Mouse (Mus musculus): ENCODE measurements around the gene Gm49394. TPM values are rescaled to one million over a fixed set of nuclear protein-coding genes. Genes with fewer than 3 reads are reported as not detected.

Gm49394 gene
- not detected in 2 replicates for polyA plus RNA-seq (2015; fragmentation: Nextera tagmentation; extraction: Ambion mirVana)

DNA sequence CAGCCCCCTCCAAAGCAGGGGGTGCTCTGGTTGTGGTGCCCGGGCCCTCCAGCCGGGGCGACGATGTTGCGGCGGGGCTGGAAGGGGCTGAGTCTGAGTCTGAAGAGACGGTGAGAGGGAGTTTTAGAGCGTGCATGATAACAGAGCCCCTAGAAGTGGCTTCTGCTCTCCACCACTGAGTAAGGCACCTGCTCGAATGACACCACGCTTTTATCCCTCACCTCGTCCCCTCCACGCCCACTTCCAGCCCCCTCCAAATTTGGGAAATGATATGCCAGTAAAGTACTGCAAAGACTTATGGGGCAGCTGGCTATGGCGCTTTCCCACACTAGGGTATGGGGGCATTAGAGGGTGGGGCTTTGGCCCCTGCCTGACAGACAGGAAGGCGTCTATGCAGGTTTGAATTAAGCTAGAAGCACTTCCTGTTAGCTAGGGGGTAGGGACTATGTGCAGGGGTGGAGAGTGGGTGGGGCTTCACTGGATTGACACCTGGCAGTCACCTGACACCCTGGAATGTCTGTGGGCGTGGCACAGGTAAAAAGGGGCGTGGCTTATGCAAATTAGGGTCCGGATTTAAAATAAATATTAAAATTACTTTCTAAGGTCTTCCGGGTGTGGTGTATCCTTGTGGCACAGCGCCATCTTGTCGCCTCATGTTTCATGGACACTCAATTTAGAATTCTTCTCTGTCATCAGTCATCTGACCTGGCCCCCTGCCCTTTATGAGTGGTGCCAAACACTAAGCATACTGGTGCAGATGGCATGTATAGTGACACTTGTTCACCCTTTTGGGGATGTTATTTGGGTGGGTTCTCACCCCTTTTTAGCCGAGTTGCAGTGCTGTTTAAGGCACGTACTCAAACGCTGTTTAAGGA, at the start of gene Gm49394:
Gene Gm49394, minus strand, starts transcription at position 192 of the 875 bp plus-strand sequence.
- no peak within 1 kb of the TSS for H3K27ac ChIP-seq (ENCODE audit: low read length)
- no peaks in the 10 kb centered on the region; the same call in 1 of the 2 replicates for H3K36me3 ChIP-seq (ENCODE audit: control insufficient read depth, insufficient read depth)
- peaks cover 11% of the 10 kb centered on the region for H3K9me3 ChIP-seq (replicated peaks; ENCODE audit: control insufficient read depth, low read length)
- no peak within 1 kb of the TSS for H3K4me2 ChIP-seq (ENCODE audit: low read depth, low read length)
- ATAC-seq (ENCODE audit: low read depth), result no peak
- no peak within 1 kb of the TSS for H3K4me3 ChIP-seq (ENCODE audit: low read depth, low read length)
- no peak within 1 kb of the TSS for H3K9ac ChIP-seq (ENCODE audit: low read depth, low read length)
- no peaks in the 10 kb centered on the region for H3K4me1 ChIP-seq (ENCODE audit: control insufficient read depth, low read depth, low read length)
- H3K27me3 ChIP-seq (ENCODE audit: control insufficient read depth, insufficient read depth, low read depth, low read length), result peaks cover 11% of the 10 kb centered on the region
- 75% methylated on average over 23 of the region's 23 CpGs for WGBS (ENCODE audit: insufficient replicate concordance)

DNA sequence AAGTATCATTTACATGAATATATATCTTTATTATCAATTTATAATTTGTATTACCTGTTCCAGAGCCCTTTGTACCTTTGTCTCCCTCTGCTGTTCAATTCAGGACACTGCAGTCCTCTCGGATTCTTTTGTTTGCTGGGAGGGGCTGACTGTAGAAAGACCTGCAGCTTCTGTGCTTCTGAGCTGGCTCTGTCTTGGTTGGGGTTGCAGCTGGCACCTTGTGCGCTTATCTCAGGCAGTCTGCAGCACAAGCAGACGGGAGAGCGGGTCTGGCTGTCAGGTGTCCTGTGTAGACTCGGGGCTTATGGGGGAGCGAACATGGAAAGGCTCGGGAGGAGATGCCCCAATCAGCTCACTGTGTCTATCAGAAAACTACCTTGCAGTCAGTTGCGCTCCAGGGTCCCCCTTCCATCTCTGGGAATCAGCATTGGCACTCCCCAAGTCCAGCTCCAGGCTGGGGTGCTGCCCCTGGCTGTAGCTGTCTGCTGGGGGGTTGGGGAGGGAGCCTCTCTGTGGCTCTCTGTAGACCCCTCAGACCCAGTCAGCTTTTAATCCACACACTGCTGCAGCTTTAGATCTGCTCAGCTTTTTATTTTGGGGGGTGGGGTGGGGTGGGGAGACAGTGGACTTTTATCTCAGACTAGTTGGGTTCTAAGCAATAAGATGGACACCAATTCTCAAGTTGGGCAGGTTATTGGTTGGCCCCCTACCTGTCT, 45.2 kb upstream of the Gm49394 start:
- Histone ChIP-seq H3K4me1 (ENCODE audit: control insufficient read depth, low read depth, low read length) (no peaks in the 10 kb centered on the region), H3K36me3 (ENCODE audit: control insufficient read depth, insufficient read depth) (no peaks in the 10 kb centered on the region), H3K4me2 (ENCODE audit: low read depth, low read length) (no peak overlapping the region), H3K4me3 (ENCODE audit: low read depth, low read length) (no peak overlapping the region), H3K9me3 (replicated peaks; ENCODE audit: control insufficient read depth, low read length) (no peaks in the 10 kb centered on the region), H3K9ac (ENCODE audit: low read depth, low read length) (no peak overlapping the region), H3K27ac (ENCODE audit: low read length) (no peak overlapping the region), H3K27me3 (ENCODE audit: control insufficient read depth, insufficient read depth, low read depth, low read length) (no peaks in the 10 kb centered on the region)
- WGBS (ENCODE audit: insufficient replicate concordance), result 15% methylated on average over 8 of the region's 8 CpGs
- no peak for ATAC-seq (ENCODE audit: low read depth)

DNA sequence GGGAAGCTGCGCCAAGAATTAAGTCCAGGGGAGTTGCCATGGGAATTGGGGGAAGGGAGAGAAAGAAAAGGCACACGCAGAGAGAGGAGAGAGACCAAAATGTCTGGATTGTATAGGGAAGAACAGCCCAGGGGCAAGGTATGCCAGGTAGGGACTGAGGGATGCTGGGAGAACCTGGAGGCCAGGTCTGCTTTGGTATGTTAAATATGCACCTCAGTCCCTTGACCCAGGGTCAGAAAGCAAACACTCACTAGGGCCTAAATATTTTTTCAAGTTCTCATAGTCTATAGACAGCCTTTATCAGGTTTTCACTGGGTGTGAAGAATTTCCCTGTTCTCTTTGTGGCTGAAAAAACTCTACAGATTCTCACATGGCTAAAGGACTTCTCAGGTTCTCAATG, 37.1 kb upstream of the Gm49394 start:
- 67% methylated on average over 2 of the region's 2 CpGs for WGBS (ENCODE audit: insufficient replicate concordance)
- no peak for ATAC-seq (ENCODE audit: low read depth)

DNA sequence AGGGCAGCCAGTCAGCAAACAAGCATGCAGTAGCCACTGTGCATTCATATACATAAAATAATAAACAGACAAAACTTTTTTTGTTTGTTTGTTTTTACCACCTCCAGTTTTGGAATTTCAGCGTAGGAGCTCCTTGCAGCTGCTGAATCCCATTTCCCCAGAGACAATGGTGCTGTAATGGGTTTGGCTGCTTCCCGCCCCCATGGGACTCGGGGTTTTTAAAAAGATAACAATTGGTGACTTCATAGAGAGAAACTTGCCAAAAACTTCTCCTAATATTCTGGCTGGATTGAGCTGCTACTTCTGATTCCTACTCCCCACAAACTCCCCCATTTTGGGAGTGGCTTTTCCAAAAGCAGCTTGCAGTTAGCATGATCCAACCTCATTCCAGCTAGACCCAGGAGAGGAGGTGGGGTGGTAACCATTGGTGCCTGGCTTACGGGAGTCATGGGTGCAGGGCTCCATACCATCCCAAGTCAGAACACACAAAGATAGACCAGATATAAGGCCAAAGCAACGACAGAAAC, 29.7 kb upstream of the Gm49394 start:
- H3K4me2 ChIP-seq (ENCODE audit: low read depth, low read length), result no peak overlapping the region
- 53% methylated on average over 5 of the region's 5 CpGs for WGBS (ENCODE audit: insufficient replicate concordance)
- no peak overlapping the region for H3K27ac ChIP-seq (ENCODE audit: low read length)
- no peaks in the 10 kb centered on the region for H3K27me3 ChIP-seq (ENCODE audit: control insufficient read depth, insufficient read depth, low read depth, low read length)
- H3K9ac ChIP-seq (ENCODE audit: low read depth, low read length), result no peak overlapping the region
- H3K9me3 ChIP-seq (replicated peaks; ENCODE audit: control insufficient read depth, low read length), result no peaks in the 10 kb centered on the region
- no peak for ATAC-seq (ENCODE audit: low read depth)
- H3K4me3 ChIP-seq (ENCODE audit: low read depth, low read length), result no peak overlapping the region
- no peaks in the 10 kb centered on the region for H3K36me3 ChIP-seq (ENCODE audit: control insufficient read depth, insufficient read depth)
- H3K4me1 ChIP-seq (ENCODE audit: control insufficient read depth, low read depth, low read length), result no peaks in the 10 kb centered on the region

More for the DNA sequence above, 37.1 kb upstream of the Gm49394 start:
- Histone ChIP-seq H3K4me2 (ENCODE audit: low read depth, low read length) (no peak overlapping the region), H3K4me3 (ENCODE audit: low read depth, low read length) (no peak overlapping the region), H3K9me3 (replicated peaks; ENCODE audit: control insufficient read depth, low read length) (no peaks in the 10 kb centered on the region), H3K27ac (ENCODE audit: low read length) (no peak overlapping the region), H3K36me3 (ENCODE audit: control insufficient read depth, insufficient read depth) (no peaks in the 10 kb centered on the region), H3K27me3 (ENCODE audit: control insufficient read depth, insufficient read depth, low read depth, low read length) (no peaks in the 10 kb centered on the region), H3K4me1 (ENCODE audit: control insufficient read depth, low read depth, low read length) (no peaks in the 10 kb centered on the region), H3K9ac (ENCODE audit: low read depth, low read length) (no peak overlapping the region)

DNA sequence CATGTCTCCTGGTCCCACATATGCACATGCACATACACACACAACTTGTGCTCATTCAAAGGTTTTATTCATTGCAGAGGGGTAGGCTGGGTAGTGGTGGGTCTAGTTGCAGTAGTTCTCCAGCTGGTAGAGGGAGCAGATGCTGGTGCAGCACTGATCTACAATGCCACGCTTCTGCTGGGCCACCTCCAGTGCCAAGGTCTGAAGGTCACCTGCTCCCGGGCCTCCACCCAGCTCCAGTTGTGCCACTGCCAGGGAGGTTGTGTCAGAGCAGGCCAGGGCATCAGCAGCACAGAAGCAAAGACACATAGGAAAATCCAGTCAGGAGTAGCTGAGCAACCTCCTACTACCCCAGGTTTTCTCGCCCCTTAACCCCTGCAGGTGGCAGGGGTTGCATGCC, 8.9 kb upstream of the Gm49394 start:
- no peaks in the 10 kb centered on the region for H3K36me3 ChIP-seq (ENCODE audit: control insufficient read depth, insufficient read depth)
- H3K27me3 ChIP-seq (ENCODE audit: control insufficient read depth, insufficient read depth, low read depth, low read length), result no peaks in the 10 kb centered on the region
- no peaks in the 10 kb centered on the region for H3K4me1 ChIP-seq (ENCODE audit: control insufficient read depth, low read depth, low read length)
- H3K4me2 ChIP-seq (ENCODE audit: low read depth, low read length), result no peak overlapping the region
- H3K27ac ChIP-seq (ENCODE audit: low read length), result no peak overlapping the region
- H3K4me3 ChIP-seq (ENCODE audit: low read depth, low read length), result no peak overlapping the region
- H3K9me3 ChIP-seq (replicated peaks; ENCODE audit: control insufficient read depth, low read length), result no peaks in the 10 kb centered on the region
- H3K9ac ChIP-seq (ENCODE audit: low read depth, low read length), result no peak overlapping the region
- 56% methylated on average over 3 of the region's 3 CpGs for WGBS (ENCODE audit: insufficient replicate concordance)
- no peak for ATAC-seq (ENCODE audit: low read depth)

DNA sequence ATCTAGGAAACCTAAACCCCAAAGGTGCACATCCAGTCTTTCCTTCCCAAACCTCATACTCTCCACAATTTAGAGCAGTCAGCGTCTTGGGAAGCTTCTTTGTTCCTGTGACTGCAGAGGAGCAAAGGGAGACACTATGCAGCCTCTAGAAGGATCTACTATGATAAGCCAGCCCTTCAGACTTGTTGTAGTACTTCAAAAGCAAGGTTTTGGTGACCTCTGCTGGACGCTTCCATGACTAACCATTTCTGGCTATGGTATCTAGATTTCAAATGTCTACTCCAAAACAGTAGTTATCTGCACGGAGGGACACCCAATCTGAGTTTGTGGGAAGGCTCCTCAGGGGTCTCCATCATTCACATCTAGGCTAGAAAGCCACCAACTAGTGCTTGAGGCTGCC, 5.9 kb upstream of the Gm49394 start:
- WGBS (ENCODE audit: insufficient replicate concordance), result 3% methylated on average over 3 of the region's 3 CpGs
- Histone ChIP-seq H3K9me3 (replicated peaks; ENCODE audit: control insufficient read depth, low read length) (no peaks in the 10 kb centered on the region), H3K4me3 (ENCODE audit: low read depth, low read length) (no peak overlapping the region), H3K4me1 (ENCODE audit: control insufficient read depth, low read depth, low read length) (no peaks in the 10 kb centered on the region), H3K27ac (ENCODE audit: low read length) (no peak overlapping the region), H3K27me3 (ENCODE audit: control insufficient read depth, insufficient read depth, low read depth, low read length) (no peaks in the 10 kb centered on the region), H3K36me3 (ENCODE audit: control insufficient read depth, insufficient read depth) (no peaks in the 10 kb centered on the region), H3K9ac (ENCODE audit: low read depth, low read length) (no peak overlapping the region), H3K4me2 (ENCODE audit: low read depth, low read length) (no peak overlapping the region)
- peak; percentile 24; the same call in 1 of the 2 replicates for ATAC-seq (ENCODE audit: low read depth)

DNA sequence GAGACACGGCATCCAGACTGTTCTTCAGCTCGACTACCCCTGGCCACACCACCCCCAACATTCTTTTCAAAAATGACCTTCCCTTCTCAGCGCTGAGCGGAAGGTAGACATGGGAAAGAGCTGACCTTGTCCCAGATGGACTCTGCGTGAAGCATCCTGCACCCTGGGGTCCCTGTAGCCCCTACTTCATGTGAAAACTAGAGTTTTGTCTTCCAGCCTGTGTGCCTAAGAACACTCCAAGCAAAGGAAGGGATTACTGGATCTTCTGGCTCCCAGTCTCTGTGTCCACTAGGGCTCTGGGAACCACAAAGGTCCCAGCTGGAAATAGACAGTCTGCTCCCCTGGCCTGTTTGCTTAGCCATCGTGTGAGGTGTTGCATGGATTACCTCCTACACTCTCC, 5.4 kb upstream of the Gm49394 start:
- Histone ChIP-seq H3K4me3 (ENCODE audit: low read depth, low read length) (no peak overlapping the region), H3K9ac (ENCODE audit: low read depth, low read length) (no peak overlapping the region), H3K9me3 (replicated peaks; ENCODE audit: control insufficient read depth, low read length) (peaks cover 3% of the 10 kb centered on the region), H3K4me2 (ENCODE audit: low read depth, low read length) (no peak overlapping the region), H3K27ac (ENCODE audit: low read length) (no peak overlapping the region), H3K4me1 (ENCODE audit: control insufficient read depth, low read depth, low read length) (no peaks in the 10 kb centered on the region), H3K27me3 (ENCODE audit: control insufficient read depth, insufficient read depth, low read depth, low read length) (no peaks in the 10 kb centered on the region), H3K36me3 (ENCODE audit: control insufficient read depth, insufficient read depth) (no peaks in the 10 kb centered on the region)
- no peak for ATAC-seq (ENCODE audit: low read depth)
- WGBS (ENCODE audit: insufficient replicate concordance), result 45% methylated on average over 6 of the region's 6 CpGs

DNA sequence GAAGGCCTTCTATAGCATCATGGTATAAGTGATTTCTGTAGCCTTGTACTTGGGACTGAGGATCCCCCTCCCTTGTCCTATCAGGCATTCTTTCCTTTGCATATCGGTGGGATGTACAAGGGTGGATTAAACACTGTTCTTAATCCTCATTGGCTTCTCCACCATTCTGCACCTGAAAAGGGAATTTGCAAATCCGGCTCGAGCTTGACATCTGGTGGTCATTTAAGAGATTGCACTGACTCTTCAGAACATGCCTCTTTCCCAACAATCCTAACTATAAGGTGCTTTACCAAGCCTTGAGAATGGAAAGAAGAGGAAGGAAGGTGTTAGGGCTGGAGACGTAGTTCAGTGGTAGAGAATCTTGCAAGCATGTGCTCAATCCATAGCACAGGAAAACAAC, 2.4 kb upstream of the Gm49394 start:
- no peak overlapping the region for H3K9ac ChIP-seq (ENCODE audit: low read depth, low read length)
- peaks cover 11% of the 10 kb centered on the region for H3K9me3 ChIP-seq (replicated peaks; ENCODE audit: control insufficient read depth, low read length)
- H3K27ac ChIP-seq (ENCODE audit: low read length), result no peak overlapping the region
- 7% methylated on average over 4 of the region's 4 CpGs for WGBS (ENCODE audit: insufficient replicate concordance)
- H3K4me2 ChIP-seq (ENCODE audit: low read depth, low read length), result no peak overlapping the region
- no peak for ATAC-seq (ENCODE audit: low read depth)
- no peak overlapping the region for H3K4me3 ChIP-seq (ENCODE audit: low read depth, low read length)
- H3K36me3 ChIP-seq (ENCODE audit: control insufficient read depth, insufficient read depth), result no peaks in the 10 kb centered on the region; the same call in 1 of the 2 replicates
- no peaks in the 10 kb centered on the region for H3K27me3 ChIP-seq (ENCODE audit: control insufficient read depth, insufficient read depth, low read depth, low read length)
- no peaks in the 10 kb centered on the region for H3K4me1 ChIP-seq (ENCODE audit: control insufficient read depth, low read depth, low read length)

DNA sequence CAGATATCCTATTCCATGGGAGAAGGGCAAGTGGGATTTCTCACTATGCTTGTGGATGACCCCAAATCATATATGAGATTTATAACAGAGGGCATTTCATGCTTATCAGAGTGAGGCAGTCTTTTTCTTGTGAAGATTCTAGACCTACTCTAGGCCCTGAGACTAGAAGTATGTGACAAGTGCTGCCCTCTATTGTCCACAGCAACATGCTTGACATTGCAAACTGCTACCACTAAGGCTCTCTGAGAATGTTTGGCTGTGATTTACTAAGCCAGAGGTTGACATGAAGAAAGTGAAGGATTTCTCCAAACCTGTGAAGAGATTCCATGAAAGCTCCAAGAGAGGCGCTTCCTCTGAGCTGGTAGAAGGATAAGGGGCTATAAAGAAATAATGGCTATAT, 1.3 kb upstream of the Gm49394 start:
- Histone ChIP-seq H3K9me3 (replicated peaks; ENCODE audit: control insufficient read depth, low read length) (peaks cover 11% of the 10 kb centered on the region), H3K27me3 (ENCODE audit: control insufficient read depth, insufficient read depth, low read depth, low read length) (peaks cover 2% of the 10 kb centered on the region; the same call in 1 of the 2 replicates), H3K27ac (ENCODE audit: low read length) (no peak overlapping the region), H3K4me1 (ENCODE audit: control insufficient read depth, low read depth, low read length) (no peaks in the 10 kb centered on the region), H3K4me2 (ENCODE audit: low read depth, low read length) (no peak overlapping the region), H3K9ac (ENCODE audit: low read depth, low read length) (no peak overlapping the region), H3K4me3 (ENCODE audit: low read depth, low read length) (no peak overlapping the region), H3K36me3 (ENCODE audit: control insufficient read depth, insufficient read depth) (no peaks in the 10 kb centered on the region; the same call in 1 of the 2 replicates)
- 57% methylated on average over 1 of the region's 1 CpGs for WGBS (ENCODE audit: insufficient replicate concordance)
- ATAC-seq (ENCODE audit: low read depth), result no peak

Measured in liver, embryonic 16.5 days (tissue).